Mouse (Mus musculus): ENCODE results near the gene Zc3h14. TPM values are rescaled to one million over a fixed set of nuclear protein-coding genes. Genes with fewer than 3 reads are reported as not detected.

The Zc3h14 gene
- polyA plus RNA-seq, 1 experiment from 2014 or later: 96.2 TPM

Other genes with a start within 250 kb of the Zc3h14 start
- 0.10 and 0.18 TPM in 2 replicates for gene Kcnk10, start 168.7 kb upstream of the Zc3h14 start, polyA plus RNA-seq (2015; fragmentation: Nextera tagmentation; extraction: Ambion mirVana)
- 4.7 and 5.6 TPM in 2 replicates for gene Spata7, start 118.8 kb upstream of the Zc3h14 start, polyA plus RNA-seq (2015; fragmentation: Nextera tagmentation; extraction: Ambion mirVana)
- gene Ptpn21, start 9.6 kb upstream of the Zc3h14 start, polyA plus RNA-seq (2015; fragmentation: Nextera tagmentation; extraction: Ambion mirVana): 1.4 and 1.6 TPM in 2 replicates
- gene Eml5, start 154.5 kb downstream of the Zc3h14 start, polyA plus RNA-seq (2015; fragmentation: Nextera tagmentation; extraction: Ambion mirVana): 3.1 and 4.7 TPM in 2 replicates
- 10.2 and 10.9 TPM in 2 replicates for gene Ttc8, start 173.6 kb downstream of the Zc3h14 start, polyA plus RNA-seq (2015; fragmentation: Nextera tagmentation; extraction: Ambion mirVana)